Mouse (Mus musculus) embryonic facial prominence, embryonic 11.5 days (tissue): Measurements from ENCODE around the gene Borcs5. TPM values are rescaled to one million over a fixed set of nuclear protein-coding genes. Genes with fewer than 3 reads are reported as not detected.

Experiments used
- ATAC-seq: fragments of 200-750 bp; cut with Nextera tagmentation; replicated peaks from 2 replicates; pipeline ENCODE4 v1.8.0; 2017; ENCODE audit warnings: low read depth; ENCODE audit not compliant: insufficient number of reproducible peaks, low FRiP score, low TSS enrichment
- DNase-seq: peaks from one replicate; pipeline ENCODE4 v3.0.0-alpha.2; 2015; ENCODE audit warnings: low spot score
- H3K27ac ChIP-seq: fragments of 300-500 bp; sonication (generic); replicated peaks from 2 replicates; pipeline ENCODE4 v1.5.1; 2014; ENCODE audit warnings: mild to moderate bottlenecking, low read depth, low read length, control low read depth
- H3K27me3 ChIP-seq: fragments of 300-500 bp; sonication (generic); 2 replicates; pipeline ENCODE4 v1.6.1; 2014; ENCODE audit warnings: mild to moderate bottlenecking, low read length, moderate library complexity, mixed read lengths; ENCODE audit not compliant: control insufficient read depth, insufficient read depth
- H3K36me3 ChIP-seq: fragments of 300-500 bp; sonication (generic); replicated peaks from 2 replicates; pipeline ENCODE4 v1.6.1; 2014; ENCODE audit warnings: low read depth, mild to moderate bottlenecking, low read length, moderate library complexity, mixed read lengths; ENCODE audit not compliant: control insufficient read depth, insufficient read depth
- H3K4me1 ChIP-seq: fragments of 300-500 bp; sonication (generic); 2 replicates; pipeline ENCODE4 v1.6.1; 2014; ENCODE audit warnings: low read length, mixed read lengths; ENCODE audit not compliant: control insufficient read depth, insufficient read depth
- H3K4me2 ChIP-seq: fragments of 300-500 bp; sonication (generic); 2 replicates; pipeline ENCODE4 v1.6.1; 2014; ENCODE audit warnings: low read depth, mild to moderate bottlenecking, control low read depth, low read length, moderate library complexity
- H3K4me3 ChIP-seq: fragments of 300-500 bp; sonication (generic); 2 replicates; pipeline ENCODE4 v1.5.1; 2014; ENCODE audit warnings: low read depth, low read length, control low read depth
- H3K9ac ChIP-seq: fragments of 300-500 bp; sonication (generic); replicated peaks from 2 replicates; pipeline ENCODE4 v1.6.1; 2014; ENCODE audit warnings: mild to moderate bottlenecking, control low read depth, low read length
- H3K9me3 ChIP-seq: fragments of 300-500 bp; sonication (generic); replicated peaks from 2 replicates; pipeline ENCODE4 v1.6.1; 2016; ENCODE audit warnings: mild to moderate bottlenecking, low read length, inconsistent platforms, mixed read lengths; ENCODE audit not compliant: control insufficient read depth
- WGBS: fragments of 180-500 bp; shearing (Covaris S2); extraction: QIAGEN DNeasy Blood & Tissue Kit; methylation state at CpG from one replicate; pipeline ENCODE4 v1.1.7; 2014; 5-methylcytosine and 5-hydroxymethylcytosine counted together
- polyA plus RNA-seq: library from polyadenylated mRNA; unstranded; fragments of >200 nt; fragmentation: Nextera tagmentation; extraction: Ambion mirVana; gene quantifications from 2 replicates; pipeline ENCODE4 v1.2.1, GENCODE M21; 2014

Gene Borcs5
- polyA plus RNA-seq, 1 experiment from 2014 or later, result 19.6 TPM

DNA sequence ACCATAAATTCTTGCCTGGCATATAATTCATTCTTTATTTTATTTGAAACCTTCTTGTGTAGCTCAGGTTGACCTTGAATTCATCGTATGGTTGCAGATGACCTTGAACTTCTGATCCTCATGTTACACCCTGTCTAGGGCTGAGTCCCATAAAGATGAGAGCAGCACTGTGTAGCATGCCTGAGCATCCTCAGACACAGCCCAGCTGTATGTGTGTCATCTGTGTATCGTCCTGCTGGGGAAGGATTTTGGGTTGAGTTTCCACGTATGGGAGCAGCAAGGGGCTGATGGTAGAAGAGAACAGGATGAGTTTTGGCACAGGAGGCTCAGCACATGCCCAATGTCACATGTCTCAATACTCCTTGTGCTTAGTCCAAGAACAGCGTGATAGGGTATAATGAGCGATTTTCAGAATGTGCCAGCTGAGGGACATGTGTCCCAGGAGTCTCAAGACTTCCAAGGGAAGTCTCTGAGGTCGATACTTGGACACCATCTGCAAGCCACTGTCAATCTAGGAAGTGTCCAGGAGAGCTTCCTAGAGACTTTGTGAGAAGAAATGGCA, 45.1 kb downstream of the Borcs5 start:
- no peak for ATAC-seq
- WGBS, result 81% methylated on average over 6 of the region's 6 CpGs

DNA sequence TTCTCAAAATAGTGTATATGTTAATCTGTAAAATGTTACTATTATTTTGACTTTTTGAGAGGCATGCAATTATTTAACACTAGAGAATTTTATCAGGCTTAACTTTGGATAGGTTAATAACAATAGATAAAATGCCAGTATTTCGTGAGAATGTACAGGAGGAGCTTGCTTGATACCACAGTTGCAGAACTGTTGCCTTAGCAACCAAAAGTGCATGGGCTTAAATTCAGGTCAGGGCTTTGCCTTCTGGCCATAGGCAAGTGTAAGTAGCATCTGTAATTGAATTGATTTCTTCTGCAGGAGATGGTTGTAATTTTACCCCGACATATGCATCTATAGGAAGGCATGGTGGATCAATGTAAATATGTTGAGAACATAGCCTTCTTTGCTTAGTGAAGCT, 45.7 kb downstream of the Borcs5 start:
- Histone ChIP-seq H3K4me2 (no peak overlapping the region), H3K27ac (no peak overlapping the region), H3K4me1 (no peaks in the 10 kb centered on the region), H3K9ac (no peak overlapping the region), H3K36me3 (no peaks in the 10 kb centered on the region), H3K9me3 (no peaks in the 10 kb centered on the region), H3K4me3 (no peak overlapping the region), H3K27me3 (no peaks in the 10 kb centered on the region)
- DNase-seq, result no peak
- WGBS, result 63% methylated on average over 2 of the region's 2 CpGs
- ATAC-seq, result no peak

More for the DNA sequence above, 45.1 kb downstream of the Borcs5 start:
- H3K4me1 ChIP-seq, result no peaks in the 10 kb centered on the region
- H3K27me3 ChIP-seq, result no peaks in the 10 kb centered on the region
- no peak overlapping the region for H3K9ac ChIP-seq
- no peak overlapping the region for H3K4me2 ChIP-seq
- no peaks in the 10 kb centered on the region for H3K36me3 ChIP-seq
- no peak for DNase-seq
- H3K4me3 ChIP-seq, result no peak overlapping the region
- no peaks in the 10 kb centered on the region for H3K9me3 ChIP-seq
- H3K27ac ChIP-seq, result no peak overlapping the region

- H3K9me3 ChIP-seq, result no peaks in the 10 kb centered on the region
- H3K36me3 ChIP-seq, result no peaks in the 10 kb centered on the region
- H3K4me2 ChIP-seq, result no peak overlapping the region
- H3K27me3 ChIP-seq, result no peaks in the 10 kb centered on the region
- no peak overlapping the region for H3K4me3 ChIP-seq
- no peak overlapping the region for H3K27ac ChIP-seq
- DNase-seq (no peak), ATAC-seq (no peak)
- H3K4me1 ChIP-seq, result no peaks in the 10 kb centered on the region
- WGBS, result 87% methylated on average over 6 of the region's 6 CpGs
- no peak overlapping the region for H3K9ac ChIP-seq
These were observed 46.2 kb downstream of the Borcs5 start for GRCm38 (mm10) chr6:134685515-134685914.

DNA sequence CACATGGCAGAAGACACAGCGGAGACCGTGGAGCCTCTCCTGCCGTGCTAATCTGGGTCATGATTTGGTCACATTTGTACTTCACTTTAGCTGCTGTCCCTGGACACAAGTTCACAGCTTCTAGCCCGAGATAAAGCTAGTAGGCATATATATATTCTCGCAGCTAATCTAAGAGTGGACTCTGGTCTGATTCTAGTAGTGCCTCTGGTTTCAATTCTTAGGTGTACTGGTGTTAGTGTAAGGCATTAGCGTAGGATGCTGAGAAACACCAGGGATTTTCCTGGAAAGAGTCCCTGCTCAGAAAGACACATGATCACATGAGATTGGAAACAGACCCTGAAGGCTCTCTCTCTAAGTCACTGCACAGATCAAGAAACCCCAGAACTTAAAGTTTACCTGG, 55.2 kb downstream of the Borcs5 start:
- Histone ChIP-seq H3K9ac (no peak overlapping the region), H3K4me3 (no peak overlapping the region), H3K4me1 (no peaks in the 10 kb centered on the region), H3K9me3 (no peaks in the 10 kb centered on the region), H3K36me3 (no peaks in the 10 kb centered on the region), H3K27me3 (no peaks in the 10 kb centered on the region), H3K27ac (no peak overlapping the region), H3K4me2 (no peak overlapping the region)
- no peak for DNase-seq
- WGBS, result 91% methylated on average over 6 of the region's 6 CpGs
- ATAC-seq, result no peak

GRCm38 (mm10) chr6:134694988-134695387, 55.7 kb downstream of the Borcs5 start:
- WGBS, result 90% methylated on average over 3 of the region's 3 CpGs
- Histone ChIP-seq H3K27me3 (no peaks in the 10 kb centered on the region), H3K9ac (no peak overlapping the region), H3K9me3 (no peaks in the 10 kb centered on the region), H3K4me1 (no peaks in the 10 kb centered on the region), H3K36me3 (no peaks in the 10 kb centered on the region), H3K4me3 (no peak overlapping the region), H3K27ac (no peak overlapping the region), H3K4me2 (no peak overlapping the region)
- no peak for DNase-seq
- no peak for ATAC-seq

DNA sequence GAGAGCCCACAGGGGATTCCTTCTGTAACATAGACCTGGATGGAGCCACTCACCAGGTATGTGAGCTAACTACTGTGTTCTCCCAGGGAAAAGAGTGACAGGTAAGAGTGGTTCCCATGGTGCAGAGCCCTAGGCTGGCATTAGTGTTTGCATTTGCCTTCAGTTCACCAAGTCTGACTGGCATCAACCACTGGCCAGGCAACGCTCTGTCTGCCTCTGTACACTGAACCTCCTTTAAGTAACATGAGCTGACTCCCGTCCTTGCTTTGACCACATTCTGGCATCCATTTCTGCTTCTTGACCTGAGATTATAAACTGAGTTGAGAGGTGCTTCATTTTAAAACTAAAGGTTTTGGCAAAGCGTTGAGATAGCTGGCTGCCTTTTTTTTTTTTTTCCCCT, 56.3 kb downstream of the Borcs5 start:
- 76% methylated on average over 3 of the region's 3 CpGs for WGBS
- no peak for ATAC-seq

GRCm38 (mm10) chr6:134696146-134696545, 56.8 kb downstream of the Borcs5 start:
- Histone ChIP-seq H3K4me2 (no peak overlapping the region), H3K4me1 (no peaks in the 10 kb centered on the region), H3K27ac (no peak overlapping the region), H3K9ac (no peak overlapping the region), H3K36me3 (no peaks in the 10 kb centered on the region), H3K9me3 (no peaks in the 10 kb centered on the region), H3K4me3 (no peak overlapping the region), H3K27me3 (no peaks in the 10 kb centered on the region)
- 82% methylated on average over 4 of the region's 4 CpGs for WGBS
- ATAC-seq, result no peak
- no peak for DNase-seq

More for the DNA sequence above, 56.3 kb downstream of the Borcs5 start:
- no peak for DNase-seq
- H3K4me2 ChIP-seq, result no peak overlapping the region
- no peaks in the 10 kb centered on the region for H3K9me3 ChIP-seq
- H3K27me3 ChIP-seq, result no peaks in the 10 kb centered on the region
- H3K27ac ChIP-seq, result no peak overlapping the region
- no peaks in the 10 kb centered on the region for H3K36me3 ChIP-seq
- H3K4me3 ChIP-seq, result no peak overlapping the region
- no peak overlapping the region for H3K9ac ChIP-seq
- no peaks in the 10 kb centered on the region for H3K4me1 ChIP-seq

DNA sequence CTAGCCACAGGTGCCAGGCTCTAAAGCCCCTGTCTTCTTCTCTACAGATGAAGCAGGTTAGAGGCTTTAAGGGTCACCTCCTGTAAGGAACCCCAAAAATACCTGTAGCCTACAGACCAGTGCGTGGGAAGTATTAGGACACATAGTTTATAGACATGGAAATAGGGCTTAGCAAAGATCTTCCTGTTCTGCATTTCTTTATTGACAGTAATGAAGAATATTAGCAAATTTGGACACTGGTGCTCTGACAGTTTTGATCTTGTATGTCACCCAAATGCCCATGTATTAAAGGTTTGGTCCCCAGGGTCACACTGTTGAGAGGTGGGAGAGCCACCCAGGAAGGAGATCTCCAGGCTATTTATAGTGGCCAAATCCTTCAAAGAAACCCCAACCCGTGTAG, 57.2 kb downstream of the Borcs5 start:
- Histone ChIP-seq H3K4me3 (no peak overlapping the region), H3K9me3 (no peaks in the 10 kb centered on the region), H3K36me3 (no peaks in the 10 kb centered on the region), H3K27ac (no peak overlapping the region), H3K4me1 (no peaks in the 10 kb centered on the region), H3K4me2 (no peak overlapping the region), H3K27me3 (no peaks in the 10 kb centered on the region), H3K9ac (no peak overlapping the region)
- no peak for DNase-seq
- no peak for ATAC-seq
- whole genome bisulfite sequencing, result 73% methylated on average over 2 of the region's 2 CpGs
